Mouse (Mus musculus) lung, postnatal 0 days (tissue): Measurements from ENCODE around the gene Gm20388. TPM values are rescaled to one million over a fixed set of nuclear protein-coding genes. Genes with fewer than 3 reads are reported as not detected.

ENCODE experiments used
- ATAC-seq: fragments of 200-750 bp; cut with Nextera tagmentation; 2 replicates; pipeline ENCODE4 v1.8.0; 2017; ENCODE audit warnings: moderate library complexity
- DNase-seq: peaks from one replicate; pipeline ENCODE4 v3.0.0-alpha.2; 2016; ENCODE audit warnings: low spot score
- H3K27ac ChIP-seq: fragments of 300-500 bp; sonication (generic); 2 replicates; pipeline ENCODE4 v1.5.1; 2014; ENCODE audit warnings: antibody characterized with exemption, mild to moderate bottlenecking, low read length, mixed read lengths
- H3K27me3 ChIP-seq: fragments of 300-500 bp; sonication (generic); replicated peaks from 2 replicates; pipeline ENCODE4 v1.6.1; 2014; ENCODE audit warnings: low read length, mixed read lengths; ENCODE audit not compliant: insufficient read depth
- H3K36me3 ChIP-seq: fragments of 300-500 bp; sonication (generic); 2 replicates; pipeline ENCODE4 v1.6.1; 2014; ENCODE audit warnings: low read length, mixed read lengths; ENCODE audit not compliant: insufficient read depth
- H3K4me1 ChIP-seq: fragments of 300-500 bp; sonication (generic); 2 replicates; pipeline ENCODE4 v1.6.1; 2014; ENCODE audit warnings: antibody characterized with exemption, low read depth, low read length, mixed read lengths; ENCODE audit not compliant: insufficient read depth
- H3K4me2 ChIP-seq: fragments of 300-500 bp; sonication (generic); replicated peaks from 2 replicates; pipeline ENCODE4 v1.6.1; 2014; ENCODE audit warnings: low read depth, mild to moderate bottlenecking, low read length, moderate library complexity, mixed read lengths
- H3K4me3 ChIP-seq: fragments of 300-500 bp; sonication (generic); 2 replicates; pipeline ENCODE4 v1.5.1; 2014; ENCODE audit warnings: low read depth, low read length
- H3K9ac ChIP-seq: fragments of 300-500 bp; sonication (generic); replicated peaks from 2 replicates; pipeline ENCODE4 v1.6.1; 2014; ENCODE audit warnings: low read depth, mild to moderate bottlenecking
- H3K9me3 ChIP-seq: fragments of 300-500 bp; sonication (generic); 2 replicates; pipeline ENCODE4 v1.6.1; 2016; ENCODE audit warnings: low read length, mixed read lengths
- CTCF ChIP-seq: IDR thresholded peaks from 2 replicates; pipeline ENCODE4 v1.5.1; 2016; ENCODE audit warnings: antibody characterized with exemption, mild to moderate bottlenecking
- EP300 ChIP-seq: IDR thresholded peaks from 2 replicates; pipeline ENCODE4 v1.6.1; 2016; ENCODE audit warnings: antibody characterized with exemption, mild to moderate bottlenecking, control low read depth
- WGBS: fragments of 180-500 bp; shearing (Covaris S2); extraction: QIAGEN DNeasy Blood & Tissue Kit; methylation state at CpG from one replicate; pipeline ENCODE4 v1.1.7; 2014; 5-methylcytosine and 5-hydroxymethylcytosine counted together
- polyA plus RNA-seq: library from polyadenylated mRNA; unstranded; fragments of >200 nt; fragmentation: Nextera tagmentation; extraction: Ambion mirVana; gene quantifications from 2 replicates; pipeline ENCODE4 v1.2.1, GENCODE M21; 2015

Gm20388 gene
- polyA plus RNA-seq, 1 experiment from 2014 or later, result not detected

DNA sequence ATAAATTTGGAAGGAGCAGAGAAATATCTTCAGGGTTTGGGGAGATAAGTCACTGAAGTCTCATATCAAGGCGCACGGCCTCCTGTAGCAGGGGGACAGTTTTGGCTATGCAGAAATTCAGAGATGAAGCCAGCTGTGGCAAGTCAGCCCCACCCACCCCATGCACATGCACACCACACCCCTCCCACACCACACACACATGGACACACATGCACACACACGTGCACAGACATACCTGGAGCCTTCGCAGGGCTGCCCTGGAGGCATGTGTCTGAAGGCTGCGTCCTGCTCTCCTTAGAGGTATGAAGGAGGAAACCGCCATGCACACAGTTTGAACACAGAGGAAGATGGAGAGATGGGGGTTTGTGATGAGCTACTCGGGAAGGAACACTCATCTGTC lies 2849.5 kb downstream of the Gm20388 start:
- no peak for TF ChIP-seq EP300
- no peak for TF ChIP-seq CTCF
- Histone ChIP-seq H3K4me1 (no peaks in the 10 kb centered on the region), H3K4me2 (no peak overlapping the region), H3K9me3 (no peaks in the 10 kb centered on the region), H3K4me3 (no peak overlapping the region), H3K36me3 (no peaks in the 10 kb centered on the region), H3K27ac (no peak overlapping the region), H3K9ac (no peak overlapping the region), H3K27me3 (no peaks in the 10 kb centered on the region)
- DNase-seq, result no peak
- 59% methylated on average over 7 of the region's 7 CpGs for WGBS
- no peak for ATAC-seq

DNA sequence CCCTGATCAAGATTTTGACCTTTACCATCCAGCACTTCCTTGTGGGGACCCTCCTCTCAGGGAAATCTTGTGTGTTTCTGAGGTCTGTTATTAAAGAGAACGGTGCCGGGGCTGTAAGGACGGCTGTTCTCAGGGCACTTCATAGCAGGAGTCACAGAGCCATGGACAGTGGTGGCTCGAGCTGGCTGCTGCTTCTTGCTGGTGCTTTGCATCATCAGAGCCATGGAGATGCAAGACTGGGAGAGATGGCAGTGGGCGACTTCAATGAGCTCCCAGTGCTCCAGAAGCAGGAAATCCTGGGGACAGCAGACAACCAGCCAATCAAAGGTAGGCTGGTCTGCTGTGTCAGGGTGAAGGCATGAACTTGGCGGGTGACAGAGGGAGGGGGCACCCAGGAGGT lies 2850.5 kb downstream of the Gm20388 start:
- DNase-seq, result no peak
- Histone ChIP-seq H3K36me3 (no peaks in the 10 kb centered on the region), H3K9ac (no peak overlapping the region), H3K4me3 (no peak overlapping the region), H3K4me2 (no peak overlapping the region), H3K4me1 (no peaks in the 10 kb centered on the region), H3K9me3 (no peaks in the 10 kb centered on the region), H3K27me3 (no peaks in the 10 kb centered on the region), H3K27ac (no peak overlapping the region)
- ATAC-seq, result no peak
- 60% methylated on average over 6 of the region's 6 CpGs for WGBS
- TF ChIP-seq EP300 (no peak), CTCF (no peak)

DNA sequence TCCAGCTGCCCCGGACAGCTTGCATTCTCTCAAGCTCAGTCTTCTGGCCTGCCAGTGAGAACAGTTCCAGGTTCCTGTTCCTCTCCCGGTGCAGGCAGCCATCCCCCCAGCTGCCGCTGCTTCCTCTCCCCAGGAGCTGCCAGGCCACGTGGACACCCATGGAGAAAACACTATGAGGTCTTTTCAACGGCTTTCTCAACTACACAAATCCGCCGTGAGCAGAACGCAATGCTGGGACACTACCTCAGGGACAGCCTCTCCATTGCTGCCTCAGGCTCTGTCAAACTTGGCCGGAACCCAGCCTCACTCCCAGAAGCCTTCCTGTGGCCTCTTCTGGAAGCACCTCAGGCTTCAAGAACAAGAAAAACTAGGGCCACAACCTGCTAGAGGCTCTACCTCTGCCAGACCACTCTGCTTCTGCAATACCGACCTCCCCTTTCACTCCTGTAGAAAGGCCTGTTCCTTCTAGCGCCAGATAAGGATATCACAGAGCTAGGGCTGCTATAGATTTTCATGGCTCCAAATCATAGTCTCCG lies 2852.2 kb downstream of the Gm20388 start:
- peak; percentile 7 for DNase-seq
- TF ChIP-seq EP300 (no peak), CTCF (no peak)
- Histone ChIP-seq H3K4me1 (no peaks in the 10 kb centered on the region), H3K4me3 (no peak overlapping the region), H3K9ac (no peak overlapping the region), H3K4me2 (no peak overlapping the region), H3K9me3 (no peaks in the 10 kb centered on the region), H3K27ac (0 out of 2 replicates have a peak overlapping the region, but pooled peaks have one; percentile 9), H3K36me3 (no peaks in the 10 kb centered on the region), H3K27me3 (no peaks in the 10 kb centered on the region)
- ATAC-seq, result no peak
- 51% methylated on average over 12 of the region's 12 CpGs for WGBS

DNA sequence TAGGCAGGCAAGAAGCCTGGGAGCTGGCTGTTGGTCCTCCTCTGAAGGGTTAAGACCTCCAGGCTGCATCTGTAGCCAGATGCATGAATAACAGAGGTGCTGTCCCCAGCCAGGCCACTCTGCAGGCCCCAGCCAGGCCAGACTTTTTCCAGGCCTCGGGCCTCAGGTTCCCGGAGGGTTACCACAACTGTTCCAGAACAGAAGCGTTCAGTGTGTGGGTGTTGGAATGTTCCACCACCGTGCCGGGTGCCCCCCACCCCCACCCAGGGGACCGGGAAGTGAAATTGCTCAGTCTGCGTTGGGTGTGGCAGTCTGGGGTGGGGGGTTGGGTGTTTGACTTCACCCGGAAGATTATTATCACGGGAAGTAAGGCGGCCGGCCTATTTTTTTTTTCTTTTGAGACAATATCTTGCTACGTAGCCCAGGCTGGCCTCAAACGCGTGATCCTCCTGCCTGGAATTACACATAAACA lies 2852.7 kb downstream of the Gm20388 start:
- TF ChIP-seq CTCF (no peak), EP300 (no peak)
- no peak overlapping the region for H3K4me2 ChIP-seq
- H3K4me3 ChIP-seq, result no peak overlapping the region
- no peaks in the 10 kb centered on the region for H3K9me3 ChIP-seq
- DNase-seq (no peak), ATAC-seq (no peak)
- no peaks in the 10 kb centered on the region for H3K27me3 ChIP-seq
- no peaks in the 10 kb centered on the region for H3K4me1 ChIP-seq
- H3K9ac ChIP-seq, result no peak overlapping the region
- H3K27ac ChIP-seq, result no peak overlapping the region
- no peaks in the 10 kb centered on the region for H3K36me3 ChIP-seq
- WGBS, result 69% methylated on average over 14 of the region's 14 CpGs

DNA sequence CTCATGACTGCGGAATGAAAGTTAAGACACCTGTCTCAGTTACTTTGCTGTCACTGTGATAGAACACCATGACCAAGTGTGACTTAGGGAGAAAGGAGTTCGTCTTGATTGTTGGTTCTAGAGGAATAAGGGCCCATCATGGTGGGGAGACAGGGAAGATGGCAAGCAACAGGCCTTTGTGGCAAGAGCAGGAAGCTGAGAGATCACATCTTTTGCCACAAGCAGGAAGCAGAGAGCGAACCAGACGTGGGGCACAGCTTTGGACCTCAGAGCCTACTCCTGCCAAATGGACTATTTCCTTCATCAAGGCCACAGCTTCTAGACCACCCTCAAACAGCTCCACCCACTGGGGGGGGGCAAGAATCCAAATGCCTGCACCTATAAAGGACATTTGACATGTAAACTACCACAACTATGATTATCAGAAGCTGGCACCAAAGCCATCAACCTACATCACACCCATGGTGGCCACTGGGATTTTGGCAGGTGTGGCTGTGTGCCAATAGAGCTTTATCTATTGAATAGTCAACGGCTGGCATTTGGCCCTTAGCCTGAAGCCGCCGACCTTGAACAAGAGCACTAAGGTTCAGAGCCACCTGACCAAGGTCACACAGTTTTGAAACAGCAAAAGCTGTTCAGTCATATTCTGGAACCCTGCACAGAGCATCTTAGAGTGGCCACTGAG lies 2854.3 kb downstream of the Gm20388 start:
- TF ChIP-seq EP300 (no peak), CTCF (no peak)
- no peaks in the 10 kb centered on the region for H3K4me1 ChIP-seq
- H3K36me3 ChIP-seq, result no peaks in the 10 kb centered on the region
- H3K4me2 ChIP-seq, result no peak overlapping the region
- H3K9ac ChIP-seq, result no peak overlapping the region
- ATAC-seq (no peak), DNase-seq (no peak)
- H3K27me3 ChIP-seq, result no peaks in the 10 kb centered on the region
- no peaks in the 10 kb centered on the region for H3K9me3 ChIP-seq
- 72% methylated on average over 7 of the region's 7 CpGs for whole genome bisulfite sequencing
- no peak overlapping the region for H3K27ac ChIP-seq
- H3K4me3 ChIP-seq, result no peak overlapping the region

DNA sequence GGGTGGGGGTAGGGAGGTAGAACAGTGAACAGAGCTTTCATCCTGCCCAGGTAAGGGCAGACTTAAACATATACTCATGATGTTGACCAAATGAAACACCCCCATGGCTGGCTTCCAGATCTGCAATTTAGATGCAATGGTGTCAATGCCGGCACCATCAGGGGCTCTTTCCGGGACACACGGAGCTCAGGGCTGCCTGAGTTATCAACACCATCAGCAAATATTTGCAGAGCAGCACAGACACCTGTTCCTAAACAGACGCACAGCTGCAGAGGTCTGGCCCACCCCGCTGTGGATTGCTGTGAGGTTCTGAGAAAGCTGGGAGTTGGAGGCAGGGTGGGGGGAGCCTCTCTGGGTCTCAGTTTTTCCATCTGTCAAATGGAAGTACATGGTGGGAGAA lies 2855.5 kb downstream of the Gm20388 start:
- no peaks in the 10 kb centered on the region for H3K9me3 ChIP-seq
- H3K4me2 ChIP-seq, result no peak overlapping the region
- 26% methylated on average over 5 of the region's 5 CpGs for WGBS
- H3K9ac ChIP-seq, result no peak overlapping the region
- H3K27me3 ChIP-seq, result no peaks in the 10 kb centered on the region
- H3K27ac ChIP-seq, result no peak overlapping the region
- no peak for DNase-seq
- no peaks in the 10 kb centered on the region for H3K36me3 ChIP-seq
- TF ChIP-seq CTCF (no peak), EP300 (no peak)
- H3K4me1 ChIP-seq, result no peaks in the 10 kb centered on the region
- no peak for ATAC-seq
- no peak overlapping the region for H3K4me3 ChIP-seq
